Mouse (Mus musculus) small intestine, adult 2 months (tissue): ENCODE results near the gene Gpr158. TPM values are rescaled to one million over a fixed set of nuclear protein-coding genes. Genes with fewer than 3 reads are reported as not detected.

Source experiments
- H3K27ac ChIP-seq: fragments of 200-500 bp; 2 replicates; pipeline ENCODE4 v1.5.1; 2012; ENCODE audit warnings: low read depth, low read length, control low read depth, inconsistent platforms; ENCODE audit not compliant: insufficient read depth
- H3K27me3 ChIP-seq: fragments of 200-500 bp; 2 replicates; pipeline ENCODE4 v1.6.1; 2012; ENCODE audit warnings: mild to moderate bottlenecking, moderate library complexity, low read length, inconsistent platforms; ENCODE audit not compliant: control insufficient read depth, insufficient read depth
- H3K36me3 ChIP-seq: fragments of 200-500 bp; 2 replicates; pipeline ENCODE4 v1.6.1; 2012; ENCODE audit warnings: mild to moderate bottlenecking, low read length, control low read depth, inconsistent platforms; ENCODE audit not compliant: control insufficient read depth, insufficient read depth
- H3K4me1 ChIP-seq: fragments of 200-500 bp; 2 replicates; pipeline ENCODE4 v1.6.1; 2012; ENCODE audit warnings: low read length, inconsistent platforms, mixed read lengths; ENCODE audit not compliant: control insufficient read depth, insufficient read depth, insufficient read length
- H3K4me3 ChIP-seq: fragments of 200-500 bp; 2 replicates; pipeline ENCODE4 v1.5.1; 2012; ENCODE audit warnings: low read depth, mild to moderate bottlenecking, control low read depth, inconsistent platforms, low read length, moderate library complexity
- CTCF ChIP-seq: fragments of 200-500 bp; IDR thresholded peaks from 2 replicates; pipeline ENCODE4 v1.5.1; 2012; ENCODE audit warnings: low read depth, mild to moderate bottlenecking, control low read depth, inconsistent platforms, low read length, moderate library complexity, mixed read lengths; ENCODE audit not compliant: insufficient replicate concordance, insufficient read length; ENCODE audit errors: extremely low read depth
- POLR2A ChIP-seq: fragments of 200-500 bp; IDR thresholded peaks from 2 replicates; pipeline ENCODE4 v1.6.1; 2012; ENCODE audit warnings: low read depth, mild to moderate bottlenecking, control low read depth, inconsistent platforms, low read length, moderate library complexity
- WGBS: fragments of 180-500 bp; shearing (Covaris S2); methylation state at CpG from one replicate; pipeline ENCODE4 v1.1.7; 2018; 5-methylcytosine and 5-hydroxymethylcytosine counted together
- polyA plus RNA-seq: library from polyadenylated mRNA; depleted of rRNA; stranded (reverse); fragments of >200 nt; gene quantifications from 2 replicates; pipeline ENCODE4 v1.2.3, GENCODE M21; 2012; rRNA removed

The Gpr158 gene
- polyA plus RNA-seq, result 0.01 TPM in 1 of 2 replicates, not detected in the other

- H3K4me1 ChIP-seq, result no peaks in the 10 kb centered on the region
- no peak within 1 kb of the TSS for H3K27ac ChIP-seq
- no peak within 1 kb of the TSS for H3K4me3 ChIP-seq
- 11% methylated on average over 43 of the region's 43 CpGs for WGBS
- H3K27me3 ChIP-seq, result no peaks in the 10 kb centered on the region
- no peaks in the 10 kb centered on the region for H3K36me3 ChIP-seq
- TF ChIP-seq CTCF, result no peak
- no peak for TF ChIP-seq POLR2A
Observed at GRCm38 (mm10) chr2:21367345-21368111, at the start of gene Gpr158. Gpr158 (plus strand) TSS chr2:21367542.

GRCm38 (mm10) chr2:21343821-21344220 lies 23.5 kb upstream of the Gpr158 start:
- Histone ChIP-seq H3K4me1 (no peaks in the 10 kb centered on the region), H3K36me3 (no peaks in the 10 kb centered on the region), H3K27me3 (no peaks in the 10 kb centered on the region), H3K27ac (no peak overlapping the region), H3K4me3 (no peak overlapping the region)
- 75% methylated on average over 5 of the region's 5 CpGs for WGBS
- no peak for TF ChIP-seq POLR2A
- no peak for TF ChIP-seq CTCF

- 20% methylated on average over 44 of the region's 44 CpGs for WGBS
- no peak overlapping the region for H3K27ac ChIP-seq
- H3K27me3 ChIP-seq, result no peaks in the 10 kb centered on the region
- H3K4me3 ChIP-seq, result no peak overlapping the region
- no peaks in the 10 kb centered on the region for H3K36me3 ChIP-seq
- TF ChIP-seq CTCF, result no peak
- TF ChIP-seq POLR2A, result no peak
- H3K4me1 ChIP-seq, result no peaks in the 10 kb centered on the region
Observed at GRCm38 (mm10) chr2:21368351-21369170, 1.2 kb downstream of the Gpr158 start.

GRCm38 (mm10) chr2:21369171-21369485 lies 1.8 kb downstream of the Gpr158 start:
- TF ChIP-seq CTCF (no peak), POLR2A (no peak)
- H3K4me3 ChIP-seq, result no peak overlapping the region
- no peak overlapping the region for H3K27ac ChIP-seq
- H3K4me1 ChIP-seq, result no peaks in the 10 kb centered on the region
- WGBS, result 44% methylated on average over 6 of the region's 6 CpGs
- no peaks in the 10 kb centered on the region for H3K27me3 ChIP-seq
- H3K36me3 ChIP-seq, result no peaks in the 10 kb centered on the region

- TF ChIP-seq POLR2A (no peak), CTCF (no peak)
- H3K27me3 ChIP-seq, result no peaks in the 10 kb centered on the region
- no peak overlapping the region for H3K4me3 ChIP-seq
- H3K27ac ChIP-seq, result no peak overlapping the region
- 61% methylated on average over 2 of the region's 2 CpGs for WGBS
- no peaks in the 10 kb centered on the region for H3K36me3 ChIP-seq
- no peaks in the 10 kb centered on the region for H3K4me1 ChIP-seq
Observed at GRCm38 (mm10) chr2:21369556-21369955, 2.2 kb downstream of the Gpr158 start.

- Histone ChIP-seq H3K27me3 (no peaks in the 10 kb centered on the region), H3K27ac (no peak overlapping the region), H3K36me3 (no peaks in the 10 kb centered on the region), H3K4me3 (no peak overlapping the region), H3K4me1 (no peaks in the 10 kb centered on the region)
- no peak for TF ChIP-seq CTCF
- TF ChIP-seq POLR2A, result no peak
- 78% methylated on average over 2 of the region's 2 CpGs for WGBS
Observed at GRCm38 (mm10) chr2:21379516-21379915, 12.2 kb downstream of the Gpr158 start.

GRCm38 (mm10) chr2:21392727-21393126 lies 25.4 kb downstream of the Gpr158 start:
- H3K4me1 ChIP-seq, result no peaks in the 10 kb centered on the region
- no peaks in the 10 kb centered on the region for H3K27me3 ChIP-seq
- H3K27ac ChIP-seq, result no peak overlapping the region
- H3K4me3 ChIP-seq, result no peak overlapping the region
- WGBS, result 28% methylated on average over 2 of the region's 2 CpGs
- H3K36me3 ChIP-seq, result no peaks in the 10 kb centered on the region
- TF ChIP-seq CTCF (no peak), POLR2A (no peak)
